Comparison of ENCODE assay signal across 30 mouse cellular contexts in the genomic region with DNA sequence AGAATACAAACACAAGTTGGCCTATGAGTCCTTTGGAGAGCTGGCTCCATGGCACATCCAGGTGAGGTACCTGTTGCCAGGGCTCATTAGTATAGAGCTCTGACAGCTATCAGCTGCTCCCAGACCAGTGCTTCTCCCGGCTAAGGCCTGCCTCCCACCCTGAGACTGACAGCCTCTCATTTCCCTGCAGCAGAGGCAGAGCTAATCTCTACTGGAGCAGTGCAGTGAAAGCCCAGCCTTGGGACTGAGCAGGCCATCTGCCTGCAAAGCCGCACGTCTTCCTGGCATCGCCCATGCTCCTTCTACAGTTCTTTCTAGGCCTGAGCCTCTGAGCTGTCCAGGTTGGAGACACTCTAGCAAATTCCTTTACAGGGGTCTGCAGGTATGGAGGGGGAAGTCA. TPM values are rescaled to one million over a fixed set of nuclear protein-coding genes. Genes with fewer than 3 reads are reported as not detected.
"Had no signal": no experiment of that assay in that cellular context is flagged by ENCODE, and none has a peak within 500 bp of the region (broad histone marks: within the 10 kb centered on the region; RNA-seq: fewer than 3 reads in every experiment).

No protein-coding gene starts in this region.

- DNase-seq: kidney, adult 11 months; kidney, adult 8-10 months; kidney, postnatal 10 days; kidney, postnatal 4 days; layer of hippocampus, adult 9-11 months; lung, adult 2 months; lung, postnatal 14 days; lung, postnatal 4 days; retina, postnatal 1 day; thymus, adult 18-20 months; thymus, postnatal 36 days had no signal

- H3K27ac ChIP-seq: intestine, embryonic 15.5 days; kidney, embryonic 15.5 days; layer of hippocampus, adult 2 months; left cerebral cortex, adult 2 months; limb, embryonic 12.5 days; limb, embryonic 15.5 days; midbrain, embryonic 10.5 days; midbrain, embryonic 13.5 days; neural tube, embryonic 13.5 days had no signal

- H3K4me3 ChIP-seq: intestine, embryonic 15.5 days; kidney, embryonic 15.5 days; layer of hippocampus, adult 2 months; left cerebral cortex, adult 2 months; limb, embryonic 12.5 days; limb, embryonic 15.5 days; midbrain, embryonic 10.5 days; midbrain, embryonic 13.5 days; myocyte; neural tube, embryonic 13.5 days had no signal

- H3K4me1 ChIP-seq: intestine, embryonic 15.5 days; kidney, embryonic 15.5 days; limb, embryonic 12.5 days; limb, embryonic 15.5 days; midbrain, embryonic 13.5 days; neural tube, embryonic 13.5 days had no signal

- H3K9ac ChIP-seq: intestine, embryonic 15.5 days; kidney, embryonic 15.5 days; limb, embryonic 12.5 days; limb, embryonic 15.5 days; midbrain, embryonic 13.5 days; neural tube, embryonic 13.5 days had no signal

- H3K4me2 ChIP-seq: intestine, embryonic 15.5 days; kidney, embryonic 15.5 days; limb, embryonic 12.5 days; limb, embryonic 15.5 days; midbrain, embryonic 13.5 days; neural tube, embryonic 13.5 days had no signal

- H3K36me3 ChIP-seq: intestine, embryonic 15.5 days; kidney, embryonic 15.5 days; limb, embryonic 12.5 days; limb, embryonic 15.5 days; midbrain, embryonic 10.5 days; midbrain, embryonic 13.5 days; neural tube, embryonic 13.5 days had no signal

- H3K9me3 ChIP-seq: intestine, embryonic 15.5 days; kidney, embryonic 15.5 days; limb, embryonic 12.5 days; limb, embryonic 15.5 days; midbrain, embryonic 10.5 days; midbrain, embryonic 13.5 days; neural tube, embryonic 13.5 days had no signal

- H3K27me3 ChIP-seq: intestine, embryonic 15.5 days; kidney, embryonic 15.5 days; limb, embryonic 12.5 days; limb, embryonic 15.5 days; midbrain, embryonic 13.5 days; neural tube, embryonic 13.5 days had no signal

- ATAC-seq: intestine, embryonic 15.5 days; midbrain, embryonic 13.5 days; midbrain, embryonic 16.5 days had no signal

RNA-seq across cellular contexts. Expression of gene Dhrs2, which starts 51.2 kb away (rescaled TPM):
- total RNA-seq: layer of hippocampus, adult 2 months; layer of hippocampus, postnatal 25 days; left cerebral cortex, adult 2 months; left cerebral cortex, postnatal 14 days; left cerebral cortex, postnatal 4 days; megakaryocyte, adult 5-6 weeks; monocyte, adult 5-6 weeks; neutrophil, adult 5-6 weeks had no signal
- polyA plus RNA-seq: lung, adult 2 months; midbrain, embryonic 10.5 days; myocyte; small intestine, adult 2 months; spleen, adult 2 months had no signal
